Mouse (Mus musculus) erythroblast, embryonic 14.5 days (primary cell): Measurements from ENCODE around the gene Aif1.

Experiments
- GATA1 ChIP-seq: IDR thresholded peaks from 2 replicates; pipeline ENCODE4 v1.6.1; 2012; ENCODE audit warnings: low read length, inconsistent platforms, mixed read lengths
- TAL1 ChIP-seq: IDR thresholded peaks from 3 replicates; pipeline ENCODE4 v1.6.1; 2012; ENCODE audit warnings: low read length, inconsistent platforms, mixed read lengths

- no peak for TF ChIP-seq TAL1
- no peak for TF ChIP-seq GATA1
Observed at GRCm38 (mm10) chr17:35140490-35140996, 35.3 kb downstream of the Aif1 start.
